Mouse (Mus musculus) stomach, embryonic 14.5 days (tissue): ENCODE data around the gene Pdzk1ip1. TPM values are rescaled to one million over a fixed set of nuclear protein-coding genes. Genes with fewer than 3 reads are reported as not detected.

Source experiments
- polyA plus RNA-seq: library from polyadenylated mRNA; unstranded; fragments of >200 nt; fragmentation: Nextera tagmentation; extraction: Ambion mirVana; gene quantifications from 2 replicates; pipeline ENCODE4 v1.2.1, GENCODE M21; 2014

Pdzk1ip1 gene
- polyA plus RNA-seq, 1 experiment from 2014 or later: 43.8 TPM

Other genes with a start within 250 kb of the Pdzk1ip1 start
- gene Foxd2, start 179.8 kb upstream of the Pdzk1ip1 start, polyA plus RNA-seq: not detected in 2 replicates
- gene Foxe3, start 162.7 kb upstream of the Pdzk1ip1 start, polyA plus RNA-seq: not detected in 2 replicates
- gene Cmpk1, start 101.5 kb upstream of the Pdzk1ip1 start, polyA plus RNA-seq: 95.6 and 108 TPM in 2 replicates
- gene Stil, start 88.5 kb upstream of the Pdzk1ip1 start, polyA plus RNA-seq: 16.2 and 21.9 TPM in 2 replicates
- gene Tal1, start 32.3 kb upstream of the Pdzk1ip1 start, polyA plus RNA-seq: 0.55 and 0.97 TPM in 2 replicates
- gene Cyp4x1, start 45.6 kb downstream of the Pdzk1ip1 start, polyA plus RNA-seq: 0.54 and 1.4 TPM in 2 replicates
- gene Cyp4a29, start 153.4 kb downstream of the Pdzk1ip1 start, polyA plus RNA-seq: not detected in 2 replicates
- not detected in 2 replicates for gene Cyp4a12a, start 210.3 kb downstream of the Pdzk1ip1 start, polyA plus RNA-seq